ENCODE assay signal across 19 mouse cellular contexts in genomic region chr10:120914286-120914685, GRCm38 (mm10). TPM values are rescaled to one million over a fixed set of nuclear protein-coding genes. Genes with fewer than 3 reads are reported as not detected.
A peak's percentile ranks its signal among the peaks of the same experiment; 100 is the strongest.
DNase-seq lines count a peak whose midpoint lies in the region; ATAC-seq lines count a peak whose summit lies in the region.
"Had no signal": no experiment of that assay in that cellular context is flagged by ENCODE, and none has a peak within 500 bp of the region (broad histone marks: within the 10 kb centered on the region; RNA-seq: fewer than 3 reads in every experiment).

No protein-coding gene starts in this region.

- peak overlapping the region; percentile 85 for H3K27ac ChIP-seq in heart, embryonic 16.5 days (ENCODE audit: low read length)
- H3K27ac ChIP-seq in lung, embryonic 15.5 days = peak overlapping the region; percentile 57; the same call in 1 of the 2 replicates
- peak overlapping the region; percentile 61; the same call in 1 of the 2 replicates for H3K27ac ChIP-seq in embryonic facial prominence, embryonic 15.5 days (replicated peaks)
- H3K27ac ChIP-seq: liver, embryonic 13.5 days had no signal

- intact Hi-C loops in heart, postnatal 25 days (cut with DNase I) = no loop called here
- intact Hi-C loops in left cerebral cortex, postnatal 4 days (cut with DNase I) = no loop called here

- H3K9ac ChIP-seq in heart, embryonic 16.5 days (ENCODE audit: low read length) = no peak overlapping the region
- H3K9ac ChIP-seq in lung, embryonic 15.5 days = no peak overlapping the region
- no peak overlapping the region for H3K9ac ChIP-seq in embryonic facial prominence, embryonic 15.5 days
- H3K9ac ChIP-seq: liver, embryonic 13.5 days had no signal

- H3K4me2 ChIP-seq in heart, embryonic 16.5 days (ENCODE audit: low read depth, low read length) = no peak overlapping the region
- no peak overlapping the region for H3K4me2 ChIP-seq in lung, embryonic 15.5 days
- H3K4me2 ChIP-seq in embryonic facial prominence, embryonic 15.5 days (replicated peaks) = no peak overlapping the region
- H3K4me2 ChIP-seq: liver, embryonic 13.5 days; midbrain, embryonic 11.5 days had no signal

- H3K9me3 ChIP-seq in heart, embryonic 16.5 days (replicated peaks; ENCODE audit: control insufficient read depth, low read length) = no peaks in the 10 kb centered on the region
- no peaks in the 10 kb centered on the region for H3K9me3 ChIP-seq in lung, embryonic 15.5 days
- no peaks in the 10 kb centered on the region for H3K9me3 ChIP-seq in embryonic facial prominence, embryonic 15.5 days (replicated peaks)
- H3K9me3 ChIP-seq: liver, embryonic 13.5 days had no signal

- ATAC-seq in heart, embryonic 16.5 days (replicated peaks; ENCODE audit: extremely low read depth, insufficient read depth, low FRiP score) = no peak
- ATAC-seq in lung, embryonic 15.5 days (ENCODE audit: borderline replicate concordance, extremely low read depth, low FRiP score, low TSS enrichment) = no peak
- no peak for ATAC-seq in embryonic facial prominence, embryonic 15.5 days (ENCODE audit: insufficient number of reproducible peaks, low FRiP score, low TSS enrichment, low read depth)
- ATAC-seq: hindbrain, embryonic 16.5 days had no signal

- 77% methylated on average over 7 of the region's 7 CpGs for WGBS in heart, embryonic 16.5 days
- WGBS in lung, embryonic 15.5 days = 63% methylated on average over 7 of the region's 7 CpGs
- 67% methylated on average over 7 of the region's 7 CpGs for WGBS in embryonic facial prominence, embryonic 15.5 days

- H3K27me3 ChIP-seq in heart, embryonic 16.5 days (ENCODE audit: control insufficient read depth, insufficient read depth, low read length) = no peaks in the 10 kb centered on the region
- no peaks in the 10 kb centered on the region for H3K27me3 ChIP-seq in lung, embryonic 15.5 days
- no peaks in the 10 kb centered on the region for H3K27me3 ChIP-seq in embryonic facial prominence, embryonic 15.5 days
- H3K27me3 ChIP-seq: liver, embryonic 13.5 days; Patski had no signal

- no peaks in the 10 kb centered on the region for H3K36me3 ChIP-seq in heart, embryonic 16.5 days (ENCODE audit: control insufficient read depth, insufficient read depth)
- H3K36me3 ChIP-seq in lung, embryonic 15.5 days = no peaks in the 10 kb centered on the region
- no peaks in the 10 kb centered on the region for H3K36me3 ChIP-seq in embryonic facial prominence, embryonic 15.5 days
- H3K36me3 ChIP-seq: liver, embryonic 13.5 days had no signal

- peak; percentile 79 for DNase-seq in heart, adult 11 months
- no peak for DNase-seq in heart, adult 8-10 months (ENCODE audit: low spot score)
- DNase-seq in heart, postnatal 25 days (ENCODE audit: low spot score) = no peak
- no peak for DNase-seq in lung, postnatal 36 days
- no peak for DNase-seq in left cerebral cortex, postnatal 4 days
- DNase-seq: adrenal gland, adult 8-10 months; cerebellum, adult 9-10 months; gastrocnemius, postnatal 10 days; kidney, adult 11 months; kidney, postnatal 25 days; liver, embryonic 13.5 days; right cerebral cortex, postnatal 25 days; thymus, postnatal 36 days had no signal

- no peak overlapping the region for H3K4me3 ChIP-seq in heart, embryonic 16.5 days (ENCODE audit: low read length)
- no peak overlapping the region for H3K4me3 ChIP-seq in lung, embryonic 15.5 days
- H3K4me3 ChIP-seq in embryonic facial prominence, embryonic 15.5 days (replicated peaks) = no peak overlapping the region
- H3K4me3 ChIP-seq: liver, embryonic 13.5 days had no signal

- H3K4me1 ChIP-seq in heart, embryonic 16.5 days (ENCODE audit: control insufficient read depth, insufficient read depth, low read length) = peaks cover 25% of the 10 kb centered on the region
- peaks cover 7% of the 10 kb centered on the region; the same call in 1 of the 2 replicates for H3K4me1 ChIP-seq in lung, embryonic 15.5 days
- H3K4me1 ChIP-seq in embryonic facial prominence, embryonic 15.5 days = peaks cover 2% of the 10 kb centered on the region; the same call in 1 of the 2 replicates
- H3K4me1 ChIP-seq: liver, embryonic 13.5 days had no signal

RNA-seq across cellular contexts. Expression of gene Msrb3, which starts 15.4 kb away (rescaled TPM):
- total RNA-seq in heart, adult 8-10 months (2022) = 100 to 1,000 TPM in 2 of 4 experiments, 10 to 100 TPM in 2; 84.9 to 110 (median 102) TPM
- polyA plus RNA-seq in heart, embryonic 16.5 days (2015; fragmentation: Nextera tagmentation; extraction: Ambion mirVana) = 38.3 and 39.8 TPM in 2 replicates
- 100 to 1,000 TPM; 101 to 106 TPM for total RNA-seq in heart, postnatal 25 days (2021)
- polyA plus RNA-seq in lung, embryonic 15.5 days (2015; fragmentation: Nextera tagmentation; extraction: Ambion mirVana) = 15.3 and 15.8 TPM in 2 replicates
- polyA plus RNA-seq in embryonic facial prominence, embryonic 15.5 days (2015; fragmentation: Nextera tagmentation; extraction: Ambion mirVana) = 9.5 TPM in 2 replicates
- total RNA-seq in left cerebral cortex, postnatal 4 days (2021) = 1 to 10 TPM; 3.3 to 3.4 TPM

Comparison
In these comparisons a context has a peak if more than half of its experiments do, and no peak if none do; other contexts are left out.
1. RNA of gene Msrb3, which starts 15.4 kb away (total RNA-seq): 101 to 106 TPM in heart, postnatal 25 days and 84.9 to 110 TPM in heart, adult 8-10 months; 3.3 to 3.4 TPM in left cerebral cortex, postnatal 4 days; every median in the first group is over 10 times any median in the second.
2. Peak in every context shown above with its lines, with median percentiles within 50 percentile points of each other: H3K27ac ChIP-seq.